Mouse (Mus musculus) thymus, postnatal 14 days (tissue): Measurements from ENCODE around the gene Pfn2.
"Not testable (repeated sequence)": the region's sequence is repeated elsewhere in the genome, so short reads cannot be mapped to it uniquely, and the experiment has no call there.

Source experiments
- DNase-seq: peaks from one replicate; pipeline ENCODE4 v3.0.0; 2021

Gene Pfn2

DNA sequence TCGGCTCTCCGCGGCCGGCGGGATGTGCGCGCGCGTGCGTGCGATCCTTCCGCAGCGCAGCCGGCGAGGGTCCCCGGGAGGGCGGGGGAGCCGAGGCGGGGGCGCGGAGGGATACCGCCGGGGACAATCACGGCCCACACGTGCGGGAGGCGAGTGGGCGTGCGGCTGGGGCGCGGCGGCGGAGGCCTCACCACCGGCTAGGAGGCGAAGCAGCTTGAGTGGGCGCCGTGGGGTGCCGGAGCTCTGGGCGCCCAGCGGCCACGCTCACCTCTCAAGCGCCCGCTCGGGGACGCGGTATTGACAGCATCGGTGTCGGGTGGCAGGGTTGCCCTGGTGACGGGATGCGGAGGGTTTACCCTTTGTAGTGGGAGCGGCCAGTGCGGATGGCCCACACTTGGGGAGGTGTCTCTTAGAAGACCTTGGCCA lies at the start of gene Pfn2:
Pfn2 (minus strand) TSS at position 320 of the 426 bp plus-strand sequence.
- peak; percentile 86 for DNase-seq

GRCm38 (mm10) chr3:57882945-57883344 lies 35.1 kb upstream of the Pfn2 start:
- no peak for DNase-seq

GRCm38 (mm10) chr3:57846912-57847759 lies 743 bp downstream of the Pfn2 start:
- DNase-seq, result peak; percentile 62

- DNase-seq, result no peak
Measured at GRCm38 (mm10) chr3:57846662-57846911, 1.3 kb downstream of the Pfn2 start.

- no peak for DNase-seq
Measured at GRCm38 (mm10) chr3:57845786-57846661, 1.9 kb downstream of the Pfn2 start.

DNA sequence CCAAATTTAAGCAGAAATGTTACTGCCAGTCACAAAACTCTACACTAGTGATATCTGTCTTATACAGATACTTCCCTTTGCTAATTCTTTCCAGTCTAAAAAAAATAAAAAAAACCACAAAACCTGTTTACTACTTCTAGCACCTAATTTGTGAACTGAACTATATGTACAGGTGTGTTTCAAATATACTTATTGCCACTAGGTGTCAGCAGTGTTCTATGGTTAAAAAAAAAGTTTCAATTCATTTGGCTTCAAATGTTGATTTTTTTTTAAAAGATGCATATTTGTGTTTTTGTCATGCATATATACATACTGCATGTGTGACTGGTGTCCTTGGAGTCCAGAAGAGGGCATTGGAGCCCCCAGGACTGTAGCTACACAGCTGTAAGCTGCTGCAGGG lies 4.1 kb downstream of the Pfn2 start:
- DNase-seq, result no peak

DNA sequence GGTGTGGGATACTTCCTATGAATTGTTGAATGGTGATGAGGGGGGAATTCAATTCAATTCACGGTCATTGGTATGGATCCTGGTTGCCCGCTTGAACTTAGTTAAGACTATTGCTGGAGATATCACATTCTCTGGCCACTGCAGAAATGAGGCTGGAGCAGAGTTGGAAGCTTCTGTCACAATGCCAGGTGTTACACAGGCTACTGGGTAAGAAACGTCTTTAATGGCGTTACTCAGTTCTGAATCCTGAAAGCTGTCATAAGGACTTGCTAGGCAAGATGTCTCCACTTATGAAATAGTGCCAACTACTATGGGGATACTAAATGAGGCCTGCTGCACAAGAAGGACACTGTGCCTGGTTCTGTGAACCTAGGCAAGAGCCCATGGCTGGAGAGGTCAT lies 11.0 kb downstream of the Pfn2 start:
- no peak for DNase-seq

- no peak for DNase-seq
Measured at GRCm38 (mm10) chr3:57833585-57833984, 14.3 kb downstream of the Pfn2 start.

GRCm38 (mm10) chr3:57825866-57826265 lies 22.0 kb downstream of the Pfn2 start:
- DNase-seq, result no peak

GRCm38 (mm10) chr3:57815447-57815846 lies 32.4 kb downstream of the Pfn2 start:
- no peak for DNase-seq

GRCm38 (mm10) chr3:57795071-57795470 lies 52.8 kb downstream of the Pfn2 start:
- not testable (repeated sequence) for DNase-seq
